Mouse (Mus musculus) natural killer cell, adult 2 months (primary cell): Measurements from ENCODE around the gene Lmf1.

ENCODE experiments used
- DNase-seq, 2 experiments: peaks; one replicate each; pipeline ENCODE4 v3.0.0; 2022; ENCODE audit warnings: low spot score in 2 of 2

Lmf1 gene

DNA sequence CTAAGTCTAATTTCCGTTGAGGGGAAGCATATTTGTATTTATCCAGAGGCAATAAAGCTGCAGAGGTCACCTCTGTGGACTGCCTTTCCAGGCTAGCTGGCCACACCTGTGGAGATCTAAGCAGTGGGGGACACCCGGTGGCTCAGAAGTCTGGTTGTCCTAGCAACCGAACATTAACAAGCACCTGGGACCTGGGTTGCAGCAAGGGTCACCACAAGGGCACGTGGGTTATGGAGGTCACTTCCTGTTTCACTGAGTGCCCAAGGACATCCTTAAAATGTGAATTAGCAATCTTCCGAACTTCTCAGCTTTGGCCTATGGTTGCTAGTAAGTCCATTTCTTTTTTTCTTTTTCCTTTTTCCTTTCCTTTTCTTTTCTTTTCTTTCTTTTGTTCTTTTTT lies 25.3 kb downstream of the Lmf1 start:
- no peak for DNase-seq

- no peak for DNase-seq
Measured at GRCm38 (mm10) chr17:25608137-25608785, 29.4 kb downstream of the Lmf1 start.

DNA sequence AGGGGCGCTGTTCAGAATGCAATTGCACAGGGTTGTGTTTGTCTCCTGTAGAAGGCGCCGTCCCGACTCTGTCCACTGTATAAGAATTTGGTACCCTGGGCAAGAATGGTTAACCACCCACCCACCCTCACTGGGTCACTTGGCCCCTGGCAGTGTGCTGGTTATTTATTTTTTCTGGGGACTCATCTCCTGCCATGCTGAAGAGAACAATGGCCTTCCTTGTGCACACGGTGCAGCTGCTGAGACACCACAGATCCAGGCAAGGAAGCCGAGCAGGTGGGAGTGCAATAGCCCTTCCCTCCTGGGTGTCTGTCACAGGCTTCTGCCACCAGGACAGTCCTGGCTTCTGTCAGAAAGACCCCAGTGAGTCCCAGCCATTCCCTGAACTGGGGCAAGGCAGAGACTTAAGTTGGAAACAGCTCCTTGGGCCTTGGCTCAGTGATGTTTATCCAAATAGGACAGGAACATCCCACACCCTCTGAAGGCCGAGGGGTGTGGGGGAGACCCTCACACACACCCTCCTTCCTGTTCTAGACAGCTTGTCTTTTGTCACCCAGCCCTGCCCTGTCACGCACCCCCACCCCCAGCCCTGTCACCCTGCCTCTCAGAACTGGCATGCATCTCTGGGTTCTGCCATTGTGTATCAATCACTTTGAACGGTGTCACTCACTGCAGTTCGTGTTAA lies 30.1 kb downstream of the Lmf1 start:
- DNase-seq = no peak

- no peak for DNase-seq
Measured at GRCm38 (mm10) chr17:25609506-25609828, 30.6 kb downstream of the Lmf1 start.

DNA sequence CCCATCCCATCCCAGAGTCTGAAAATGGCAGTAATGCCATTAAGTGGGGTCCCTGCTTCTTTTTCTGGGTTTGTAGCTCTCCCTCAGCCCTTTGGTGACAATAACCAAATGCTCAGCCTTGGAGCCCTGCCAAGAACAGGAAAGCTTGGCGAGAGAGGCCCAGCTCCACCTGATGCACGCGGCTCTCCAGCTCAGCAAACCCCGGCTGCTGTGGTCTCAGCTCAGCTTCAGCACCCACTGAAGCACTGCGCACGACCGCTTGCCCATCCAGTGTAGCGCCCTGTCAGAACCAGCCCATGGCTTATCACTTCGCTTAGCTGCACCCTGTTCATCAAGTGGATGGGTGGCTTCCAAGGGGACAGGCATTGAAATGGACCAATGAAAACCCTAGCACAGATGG lies 31.3 kb downstream of the Lmf1 start:
- DNase-seq = no peak

DNA sequence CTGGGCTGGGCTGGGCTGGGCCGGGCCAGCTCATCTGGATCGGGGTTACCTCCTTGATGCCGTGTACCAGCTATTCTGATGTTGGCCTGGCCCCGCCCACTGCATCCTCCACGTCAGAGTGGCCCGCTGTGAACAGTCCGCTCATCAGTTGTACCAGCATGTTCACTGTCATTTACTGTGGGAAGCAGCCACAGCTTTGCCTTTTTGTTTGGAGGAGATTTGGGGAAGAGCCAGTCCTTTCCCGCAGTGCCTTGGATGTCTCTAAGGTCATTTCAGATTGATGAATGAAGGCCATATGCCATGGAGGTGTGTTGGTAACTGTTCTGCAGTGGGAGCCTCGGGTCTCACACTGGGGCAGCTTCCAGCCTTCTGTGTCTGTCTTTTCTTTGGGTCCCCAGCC lies 33.7 kb downstream of the Lmf1 start:
- DNase-seq = no peak

GRCm38 (mm10) chr17:25613323-25613722 lies 34.4 kb downstream of the Lmf1 start:
- no peak for DNase-seq

GRCm38 (mm10) chr17:25614723-25615510 lies 36.0 kb downstream of the Lmf1 start:
- no peak for DNase-seq

GRCm38 (mm10) chr17:25618508-25619056 lies 39.7 kb downstream of the Lmf1 start:
- DNase-seq = no peak

GRCm38 (mm10) chr17:25623441-25623840 lies 44.6 kb downstream of the Lmf1 start:
- DNase-seq = no peak

GRCm38 (mm10) chr17:25623935-25624334 lies 45.0 kb downstream of the Lmf1 start:
- no peak for DNase-seq

DNA sequence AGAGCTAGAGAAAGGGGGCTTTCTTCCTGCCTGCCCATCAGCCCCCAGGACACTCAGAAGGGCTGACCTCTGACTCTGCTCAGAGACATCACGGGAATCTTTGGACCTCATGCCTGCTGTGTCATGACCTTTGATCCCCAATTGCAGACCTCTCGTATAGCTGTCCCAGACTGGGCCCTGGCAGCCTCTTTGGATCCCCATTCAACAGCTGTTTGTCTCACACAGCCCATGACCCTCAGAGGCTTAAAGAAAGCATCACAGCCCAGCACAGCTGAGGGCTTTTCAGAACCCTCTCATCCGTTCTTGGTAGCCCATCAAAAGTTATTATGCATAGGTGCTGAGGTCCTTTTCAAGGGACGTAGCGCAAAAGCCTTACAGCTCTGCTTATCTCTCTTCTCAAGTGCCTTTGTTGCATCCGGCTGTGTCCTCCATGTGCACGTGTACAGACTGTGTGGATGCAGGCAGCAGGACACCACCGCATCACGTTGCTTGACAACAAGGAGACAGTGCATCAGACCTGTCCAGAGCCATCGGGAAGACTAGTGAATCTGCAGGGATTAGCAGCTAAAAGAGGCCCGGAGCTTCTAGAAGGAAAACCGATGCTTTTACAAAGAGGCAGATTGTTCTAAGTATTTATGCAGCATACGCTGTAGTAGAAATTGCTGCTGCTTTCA lies 45.7 kb downstream of the Lmf1 start:
- no peak for DNase-seq

GRCm38 (mm10) chr17:25625282-25625681 lies 46.4 kb downstream of the Lmf1 start:
- no peak for DNase-seq

- DNase-seq = no peak
Measured at GRCm38 (mm10) chr17:25626196-25627043, 47.5 kb downstream of the Lmf1 start.

GRCm38 (mm10) chr17:25630313-25630712 lies 51.4 kb downstream of the Lmf1 start:
- DNase-seq = no peak

DNA sequence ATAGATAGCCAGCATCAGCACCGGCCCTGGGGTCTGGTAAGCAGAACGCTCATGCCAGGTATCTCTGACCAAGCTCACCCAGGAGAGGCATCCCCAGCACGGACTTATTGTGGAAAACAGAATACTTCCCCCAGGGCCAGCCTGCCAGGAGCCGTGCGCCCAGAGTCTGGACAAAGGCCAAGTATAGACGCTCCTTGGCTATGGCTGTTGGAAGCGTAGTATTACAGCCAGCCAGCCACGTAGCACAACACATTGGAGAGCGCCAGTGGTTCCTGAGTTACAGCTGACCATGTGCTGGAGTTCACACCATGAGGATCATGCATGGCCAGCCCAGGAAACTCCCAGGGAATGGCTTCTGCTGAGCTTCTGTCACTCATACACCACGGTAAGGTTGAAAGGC lies 55.2 kb downstream of the Lmf1 start:
- no peak for DNase-seq

DNA sequence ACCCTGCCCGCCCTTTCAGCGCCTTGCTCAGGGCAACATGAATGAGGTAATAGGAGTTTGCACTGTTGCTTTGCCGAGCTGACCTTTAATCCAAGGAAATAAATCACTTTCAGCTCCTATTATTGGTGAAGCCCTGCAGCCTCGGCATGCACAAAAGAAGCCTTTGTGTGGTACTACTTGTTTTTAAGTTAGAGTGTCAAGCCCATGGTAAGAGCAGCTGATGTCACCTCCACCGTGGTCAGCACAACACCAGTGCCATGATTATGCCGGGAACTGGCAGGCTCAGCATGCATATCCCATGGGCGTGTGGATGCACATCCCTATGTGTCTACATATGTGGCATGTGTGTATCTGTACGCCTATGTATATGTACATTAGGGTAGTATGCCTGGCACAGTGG lies 56.5 kb downstream of the Lmf1 start:
- no peak for DNase-seq

GRCm38 (mm10) chr17:25635806-25636205 lies 56.9 kb downstream of the Lmf1 start:
- DNase-seq = no peak

- no peak for DNase-seq
Measured at GRCm38 (mm10) chr17:25637986-25638385, 59.1 kb downstream of the Lmf1 start.

DNA sequence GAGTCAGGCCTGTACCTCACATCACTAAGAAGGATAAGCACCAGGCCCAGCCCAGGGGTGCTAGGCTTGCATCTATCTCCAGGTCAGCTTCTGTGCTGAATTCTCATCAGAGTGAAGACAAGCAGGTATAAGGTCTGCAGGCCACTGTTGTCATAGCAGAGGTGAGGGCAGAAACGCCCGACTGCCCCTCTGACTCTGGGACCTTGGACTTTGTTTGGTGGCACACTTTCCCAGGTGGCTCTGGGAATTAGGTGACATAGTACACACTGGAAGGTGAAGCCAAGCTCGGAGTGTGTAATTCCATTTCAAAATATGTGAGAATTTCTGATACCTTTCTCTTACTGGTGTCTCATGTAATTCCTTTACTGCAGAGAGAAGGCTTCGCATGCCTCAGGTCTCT lies 59.6 kb downstream of the Lmf1 start:
- DNase-seq = no peak

DNA sequence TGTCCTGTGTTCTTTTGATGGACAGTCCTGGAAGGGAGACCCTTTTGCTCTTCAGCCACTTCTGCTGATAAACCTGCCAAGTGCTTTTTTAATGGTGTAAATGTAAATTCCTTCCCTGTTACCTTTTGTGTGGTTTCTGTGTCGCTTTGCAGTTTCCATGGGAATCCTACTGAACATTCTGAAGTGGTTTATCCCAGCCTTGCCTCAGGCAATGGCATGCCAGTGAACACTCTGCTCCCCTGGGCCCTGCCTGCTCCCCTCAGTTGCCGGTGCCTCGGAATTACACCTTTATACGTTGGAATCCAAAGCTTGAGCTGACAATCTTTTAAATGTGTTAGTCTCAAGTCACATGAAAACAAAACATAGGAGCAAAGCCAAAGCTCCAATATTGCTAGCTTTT lies 62.1 kb downstream of the Lmf1 start:
- DNase-seq = no peak
